Mouse (Mus musculus): Measurements from ENCODE around the gene Gm21677.
"Not testable (repeated sequence)": the region's sequence is repeated elsewhere in the genome, so short reads cannot be mapped to it uniquely, and the experiment has no call there.

- not testable (repeated sequence) for TF ChIP-seq CTCF, EP300 (IDR thresholded peaks at IDR 0.05; ENCODE audit: low read depth)
These were observed at the start of gene Gm21677 for GRCm38 (mm10) chrY:3306349-3306748.

Measured in liver, postnatal 0 days (tissue).